Mouse (Mus musculus): ENCODE measurements around the gene Rplp2. TPM values are rescaled to one million over a fixed set of nuclear protein-coding genes. Genes with fewer than 3 reads are reported as not detected.

Rplp2 gene
- total RNA-seq, 2 experiments from 2014 or later, result 1,459 to 1,825 TPM

- ATAC-seq (ENCODE audit: poor library complexity, severe bottlenecking), result peak; percentile 84
These were observed 33.8 kb downstream of the Rplp2 start for GRCm38 (mm10) chr7:141480842-141481497.

- ATAC-seq (ENCODE audit: poor library complexity, severe bottlenecking), result peak; percentile 37
These were observed 34.6 kb downstream of the Rplp2 start for GRCm38 (mm10) chr7:141481498-141482401.

GRCm38 (mm10) chr7:141482531-141483024 lies 35.4 kb downstream of the Rplp2 start:
- ATAC-seq (ENCODE audit: poor library complexity, severe bottlenecking), result no peak

- ATAC-seq (ENCODE audit: poor library complexity, severe bottlenecking), result no peak
These were observed 36.0 kb downstream of the Rplp2 start for GRCm38 (mm10) chr7:141483114-141483653.

- no peak for ATAC-seq (ENCODE audit: poor library complexity, severe bottlenecking)
These were observed 37.3 kb downstream of the Rplp2 start for GRCm38 (mm10) chr7:141484186-141485120.

- ATAC-seq (ENCODE audit: poor library complexity, severe bottlenecking), result no peak
These were observed 38.0 kb downstream of the Rplp2 start for GRCm38 (mm10) chr7:141485186-141485585.

- no peak for ATAC-seq (ENCODE audit: poor library complexity, severe bottlenecking)
These were observed 38.4 kb downstream of the Rplp2 start for GRCm38 (mm10) chr7:141485606-141486005.

GRCm38 (mm10) chr7:141486239-141486638 lies 39.1 kb downstream of the Rplp2 start:
- no peak for ATAC-seq (ENCODE audit: poor library complexity, severe bottlenecking)

- ATAC-seq (ENCODE audit: poor library complexity, severe bottlenecking), result no peak
These were observed 40.0 kb downstream of the Rplp2 start for GRCm38 (mm10) chr7:141487141-141487540.

- 0 out of 2 replicates have a peak, but pooled peaks have one; percentile 51 for ATAC-seq (ENCODE audit: poor library complexity, severe bottlenecking)
These were observed 44.0 kb downstream of the Rplp2 start for GRCm38 (mm10) chr7:141491151-141491550.

- no peak for ATAC-seq (ENCODE audit: poor library complexity, severe bottlenecking)
These were observed 45.6 kb downstream of the Rplp2 start for GRCm38 (mm10) chr7:141492738-141493137.

- ATAC-seq (ENCODE audit: poor library complexity, severe bottlenecking), result no peak
These were observed 46.6 kb downstream of the Rplp2 start for GRCm38 (mm10) chr7:141493729-141494128.

- ATAC-seq (ENCODE audit: poor library complexity, severe bottlenecking), result no peak
These were observed 48.2 kb downstream of the Rplp2 start for GRCm38 (mm10) chr7:141495379-141495778.

GRCm38 (mm10) chr7:141495940-141496339 lies 48.8 kb downstream of the Rplp2 start:
- ATAC-seq (ENCODE audit: poor library complexity, severe bottlenecking), result no peak

- no peak for ATAC-seq (ENCODE audit: poor library complexity, severe bottlenecking)
These were observed 50.4 kb downstream of the Rplp2 start for GRCm38 (mm10) chr7:141497600-141497999.

Other genes with a start within 250 kb of the Rplp2 start
- gene Lmntd2, start 233.3 kb upstream of the Rplp2 start, total RNA-seq (2015), result 0.36 TPM in 1 of 2 replicates, not detected in the other
- gene Lmntd2, start 233.3 kb upstream of the Rplp2 start, total RNA-seq (2017), result 0.04 TPM in 1 of 2 replicates, not detected in the other
- gene Rassf7, start 231.5 kb upstream of the Rplp2 start, total RNA-seq (2015), result 3.9 and 4.1 TPM in 2 replicates
- 2.2 and 4.1 TPM in 2 replicates for gene Rassf7, start 231.5 kb upstream of the Rplp2 start, total RNA-seq (2017)
- 42.8 and 48.9 TPM in 2 replicates for gene Phrf1, start 218.6 kb upstream of the Rplp2 start, total RNA-seq (2015)
- gene Phrf1, start 218.6 kb upstream of the Rplp2 start, total RNA-seq (2017), result 48.7 and 63.5 TPM in 2 replicates
- 42.6 and 50.5 TPM in 2 replicates for gene Irf7, start 180.9 kb upstream of the Rplp2 start, total RNA-seq (2015)
- 60.6 and 65.6 TPM in 2 replicates for gene Irf7, start 180.9 kb upstream of the Rplp2 start, total RNA-seq (2017)
- not detected in 2 replicates for gene Cdhr5, start 170.6 kb upstream of the Rplp2 start, total RNA-seq (2015)
- gene Cdhr5, start 170.6 kb upstream of the Rplp2 start, total RNA-seq (2017), result not detected in 2 replicates
- gene Sct, start 168.2 kb upstream of the Rplp2 start, total RNA-seq (2015), result not detected in 2 replicates
- not detected in 2 replicates for gene Sct, start 168.2 kb upstream of the Rplp2 start, total RNA-seq (2017)
- not detected in 2 replicates for gene Drd4, start 155.4 kb upstream of the Rplp2 start, total RNA-seq (2015)
- not detected in 2 replicates for gene Drd4, start 155.4 kb upstream of the Rplp2 start, total RNA-seq (2017)
- 36.1 and 36.5 TPM in 2 replicates for gene Deaf1, start 119.7 kb upstream of the Rplp2 start, total RNA-seq (2015)
- 11.4 and 14.6 TPM in 2 replicates for gene Deaf1, start 119.7 kb upstream of the Rplp2 start, total RNA-seq (2017)
- gene Tmem80, start 119.6 kb upstream of the Rplp2 start, total RNA-seq (2015), result 11.8 and 12.0 TPM in 2 replicates
- 6.0 and 8.7 TPM in 2 replicates for gene Tmem80, start 119.6 kb upstream of the Rplp2 start, total RNA-seq (2017)
- gene Eps8l2, start 108.5 kb upstream of the Rplp2 start, total RNA-seq (2015), result not detected in 2 replicates
- not detected in 2 replicates for gene Eps8l2, start 108.5 kb upstream of the Rplp2 start, total RNA-seq (2017)
- 197 and 213 TPM in 2 replicates for gene Taldo1, start 55.2 kb upstream of the Rplp2 start, total RNA-seq (2015)
- gene Taldo1, start 55.2 kb upstream of the Rplp2 start, total RNA-seq (2017), result 795 and 884 TPM in 2 replicates
- gene Gatd1, start 33.2 kb upstream of the Rplp2 start, total RNA-seq (2015), result 22.8 and 26.4 TPM in 2 replicates
- gene Gatd1, start 33.2 kb upstream of the Rplp2 start, total RNA-seq (2017), result 12.9 and 13.1 TPM in 2 replicates
- 0.18 TPM in 1 of 2 replicates, not detected in the other for gene Cend1, start 17.9 kb upstream of the Rplp2 start, total RNA-seq (2015)
- gene Cend1, start 17.9 kb upstream of the Rplp2 start, total RNA-seq (2017), result not detected in 2 replicates
- gene Slc25a22, start 9.5 kb upstream of the Rplp2 start, total RNA-seq (2015), result 14.6 and 15.0 TPM in 2 replicates
- gene Slc25a22, start 9.5 kb upstream of the Rplp2 start, total RNA-seq (2017), result 3.2 and 6.4 TPM in 2 replicates
- 7.1 and 8.1 TPM in 2 replicates for gene Pidd1, start 3.3 kb upstream of the Rplp2 start, total RNA-seq (2015)
- 6.1 and 10.5 TPM in 2 replicates for gene Pidd1, start 3.3 kb upstream of the Rplp2 start, total RNA-seq (2017)
- gene Pnpla2, start 7.8 kb downstream of the Rplp2 start, total RNA-seq (2015), result 31.2 and 34.5 TPM in 2 replicates
- 9.1 and 12.3 TPM in 2 replicates for gene Pnpla2, start 7.8 kb downstream of the Rplp2 start, total RNA-seq (2017)
- gene Cracr2b, start 13.7 kb downstream of the Rplp2 start, total RNA-seq (2015), result 1.6 and 1.8 TPM in 2 replicates
- 1.5 and 2.0 TPM in 2 replicates for gene Cracr2b, start 13.7 kb downstream of the Rplp2 start, total RNA-seq (2017)
- 13.3 and 16.8 TPM in 2 replicates for gene Cd151, start 20.0 kb downstream of the Rplp2 start, total RNA-seq (2015)
- gene Cd151, start 20.0 kb downstream of the Rplp2 start, total RNA-seq (2017), result 21.6 and 26.4 TPM in 2 replicates
- gene Polr2l, start 27.8 kb downstream of the Rplp2 start, total RNA-seq (2015), result 16.6 and 24.0 TPM in 2 replicates
- 17.9 and 27.6 TPM in 2 replicates for gene Polr2l, start 27.8 kb downstream of the Rplp2 start, total RNA-seq (2017)
- gene Tspan4, start 27.9 kb downstream of the Rplp2 start, total RNA-seq (2015), result 1.4 and 1.5 TPM in 2 replicates
- gene Tspan4, start 27.9 kb downstream of the Rplp2 start, total RNA-seq (2017), result 1.9 and 3.3 TPM in 2 replicates
- 8.0 and 8.4 TPM in 2 replicates for gene Chid1, start 92.5 kb downstream of the Rplp2 start, total RNA-seq (2015)
- 28.3 and 43.5 TPM in 2 replicates for gene Chid1, start 92.5 kb downstream of the Rplp2 start, total RNA-seq (2017)
- gene Ap2a2, start 114.8 kb downstream of the Rplp2 start, total RNA-seq (2015), result 42.0 and 48.3 TPM in 2 replicates
- 61.8 and 75.5 TPM in 2 replicates for gene Ap2a2, start 114.8 kb downstream of the Rplp2 start, total RNA-seq (2017)
- gene Muc6, start 207.9 kb downstream of the Rplp2 start, total RNA-seq (2015), result 0.16 and 0.39 TPM in 2 replicates
- 0.11 TPM in 1 of 2 replicates, not detected in the other for gene Muc6, start 207.9 kb downstream of the Rplp2 start, total RNA-seq (2017)
- not detected in 2 replicates for gene Muc2, start 243.0 kb downstream of the Rplp2 start, total RNA-seq (2015)
- not detected in 2 replicates for gene Muc2, start 243.0 kb downstream of the Rplp2 start, total RNA-seq (2017)